Mouse (Mus musculus) thymus, postnatal 14 days (tissue): ENCODE data around the gene Nxph4.
A peak's percentile ranks its signal among the peaks of the same experiment; 100 is the strongest.

ENCODE experiments used
- DNase-seq: peaks from one replicate; pipeline ENCODE4 v3.0.0; 2021

The Nxph4 gene

GRCm38 (mm10) chr10:127480833-127481813 lies 53.2 kb downstream of the Nxph4 start:
- DNase-seq: no peak

GRCm38 (mm10) chr10:127479131-127479530 lies 55.2 kb downstream of the Nxph4 start:
- DNase-seq: peak; percentile 30

GRCm38 (mm10) chr10:127477301-127477700 lies 57.1 kb downstream of the Nxph4 start:
- DNase-seq: no peak

- no peak for DNase-seq
Measured at GRCm38 (mm10) chr10:127476541-127476940, 57.8 kb downstream of the Nxph4 start.
